Mouse (Mus musculus) brain, embryonic 14.5 days (tissue): ENCODE results near the gene Pygl. TPM values are rescaled to one million over a fixed set of nuclear protein-coding genes. Genes with fewer than 3 reads are reported as not detected.
A peak's percentile ranks its signal among the peaks of the same experiment; 100 is the strongest.
"Not testable (repeated sequence)": the region's sequence is repeated elsewhere in the genome, so short reads cannot be mapped to it uniquely, and the experiment has no call there.

Source experiments
- DNase-seq: peaks from one replicate; pipeline ENCODE4 v3.0.0-alpha.2; 2011; ENCODE audit warnings: low read depth
- CTCF ChIP-seq: fragments of 200-500 bp; IDR thresholded peaks from 2 replicates; pipeline ENCODE4 v1.5.1; 2012; ENCODE audit warnings: inconsistent platforms, mild to moderate bottlenecking, moderate library complexity, borderline replicate concordance; ENCODE audit not compliant: insufficient read depth, insufficient read length; ENCODE audit errors: extremely low read depth
- POLR2A ChIP-seq: fragments of 200-500 bp; IDR thresholded peaks from 2 replicates; pipeline ENCODE4 v1.6.1; 2012; ENCODE audit warnings: mild to moderate bottlenecking, inconsistent platforms, borderline replicate concordance; ENCODE audit not compliant: poor library complexity, insufficient read depth, insufficient read length, severe bottlenecking; ENCODE audit errors: extremely low read depth
- polyA plus RNA-seq: library from polyadenylated mRNA; depleted of rRNA; stranded (reverse); fragments of >200 nt; gene quantifications from 2 replicates; pipeline ENCODE4 v1.2.3, GENCODE M21; 2012

The Pygl gene
- polyA plus RNA-seq, 1 experiment: 6.6 TPM

DNA sequence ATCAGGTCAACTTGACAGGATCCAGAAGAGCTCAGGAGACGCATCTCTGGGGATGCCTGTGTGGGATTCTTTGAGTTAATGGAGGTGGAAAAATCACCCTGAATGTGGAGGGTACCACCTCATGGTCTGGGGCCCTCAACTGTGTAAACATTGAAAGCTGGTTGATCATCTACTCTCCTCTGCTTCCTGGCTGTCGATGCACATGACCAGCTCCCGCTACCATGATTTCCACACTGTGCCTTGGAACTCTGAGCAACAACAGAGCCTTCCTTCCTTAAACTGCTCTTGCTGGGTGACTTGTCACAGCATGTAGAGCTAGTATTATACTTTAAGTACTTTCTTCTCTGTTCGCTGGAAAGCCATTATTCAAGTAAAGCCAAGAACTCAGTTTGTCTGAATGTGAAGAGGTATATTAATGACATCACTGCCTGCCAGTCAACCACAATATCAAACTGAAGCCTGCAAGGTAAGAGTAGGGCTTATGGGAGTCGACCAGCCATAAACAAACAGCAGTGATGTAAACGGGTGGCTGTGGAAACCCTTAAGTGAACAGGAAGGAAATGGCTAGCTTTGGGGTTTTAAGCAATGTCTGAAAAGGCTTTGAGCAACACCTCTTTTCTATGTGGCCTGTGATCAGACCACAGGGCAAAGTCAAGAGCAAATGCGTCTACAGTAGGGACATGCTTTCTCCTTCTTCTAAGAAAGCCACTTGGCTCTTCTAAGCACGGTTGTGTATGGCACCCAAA, 12.3 kb downstream of the Pygl start:
- no peak for DNase-seq
- no peak for TF ChIP-seq CTCF
- no peak for TF ChIP-seq POLR2A

DNA sequence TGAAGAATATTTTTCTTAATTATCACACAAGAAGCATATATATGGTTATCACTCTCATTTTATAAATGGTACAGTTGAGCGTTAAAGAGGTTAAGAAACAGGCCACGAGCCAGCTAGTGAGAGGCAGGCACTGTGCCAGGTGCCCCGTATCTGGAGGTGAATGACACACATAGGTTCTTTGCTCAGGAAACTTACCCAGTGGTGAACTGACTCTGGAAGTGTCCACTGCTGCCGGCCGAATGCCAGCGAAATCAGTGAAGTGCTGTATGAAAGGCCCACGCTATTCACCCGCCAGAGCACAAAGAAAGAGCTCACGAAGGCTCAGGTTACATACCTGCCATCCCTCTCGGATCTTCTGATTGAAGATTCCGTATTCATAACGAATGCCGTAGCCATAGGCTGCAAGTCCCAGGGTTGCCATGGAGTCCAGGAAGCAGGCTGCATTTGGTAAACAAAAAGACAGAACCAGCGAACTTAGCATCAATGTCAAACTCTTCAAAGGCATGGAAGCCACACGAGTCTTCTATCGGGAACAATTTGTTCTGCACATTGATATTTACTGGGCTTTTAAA, 15.0 kb downstream of the Pygl start:
- TF ChIP-seq POLR2A (no peak), CTCF (no peak)
- DNase-seq: peak; percentile 62

DNA sequence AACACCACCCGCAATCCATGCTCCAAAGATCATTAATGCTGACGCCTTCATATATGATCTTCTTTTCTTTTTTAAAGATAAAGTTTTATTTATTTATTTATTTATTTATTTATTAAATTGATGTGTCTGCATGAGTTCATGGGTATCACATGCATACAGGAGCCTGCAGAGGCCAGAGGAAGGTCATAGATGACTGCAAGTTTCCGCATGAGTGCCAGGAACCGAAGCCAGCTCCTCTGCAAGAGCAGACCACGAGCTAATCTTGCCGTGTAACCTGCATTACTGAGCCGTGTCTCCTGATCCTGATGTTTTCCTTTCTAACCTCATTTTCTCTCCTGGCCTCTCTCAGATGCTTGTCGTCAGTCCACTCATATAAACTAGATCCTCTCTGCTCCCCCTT, 17.0 kb downstream of the Pygl start:
- DNase-seq: no peak
- no peak for TF ChIP-seq CTCF

DNA sequence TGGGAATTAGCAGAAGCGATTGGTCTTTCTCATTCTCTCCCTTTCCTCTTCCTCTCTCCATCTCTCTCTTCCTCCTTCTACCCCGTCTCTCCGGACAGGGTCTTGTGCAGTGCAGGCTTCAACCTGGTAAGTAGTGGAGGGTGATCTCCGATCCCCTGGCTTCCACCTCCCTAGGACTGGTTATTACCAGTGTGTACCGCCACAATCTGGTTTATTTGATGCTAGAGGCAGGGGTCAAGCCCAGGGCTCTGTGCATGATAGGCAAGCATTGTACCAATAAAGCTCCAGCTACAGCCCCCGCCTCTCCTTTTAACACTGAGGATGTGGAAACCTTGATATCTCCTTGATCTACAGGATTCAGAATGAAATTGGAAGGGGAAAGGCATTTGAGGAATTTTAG, 17.7 kb downstream of the Pygl start:
- TF ChIP-seq POLR2A: no peak
- no peak for DNase-seq

DNA sequence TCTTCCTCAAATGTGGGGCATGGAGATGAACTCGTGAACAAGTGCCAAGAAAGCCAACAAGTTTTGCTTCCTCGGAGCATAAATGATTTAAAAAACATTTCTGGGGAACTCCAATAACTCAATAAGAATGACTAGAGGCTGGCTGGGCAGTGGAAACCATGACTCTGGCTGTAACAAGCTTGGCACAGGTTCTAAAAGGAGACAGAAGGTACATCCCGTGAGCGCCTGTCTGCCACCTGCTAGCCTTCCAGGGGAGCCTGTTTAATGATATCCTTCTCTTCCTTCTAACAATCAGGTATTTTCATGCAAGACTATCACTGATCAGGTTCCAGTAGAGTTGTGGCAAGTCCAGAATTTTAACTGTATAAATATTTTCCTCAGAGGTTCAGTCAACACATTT, 18.8 kb downstream of the Pygl start:
- DNase-seq: no peak
- TF ChIP-seq CTCF: no peak
- no peak for TF ChIP-seq POLR2A

DNA sequence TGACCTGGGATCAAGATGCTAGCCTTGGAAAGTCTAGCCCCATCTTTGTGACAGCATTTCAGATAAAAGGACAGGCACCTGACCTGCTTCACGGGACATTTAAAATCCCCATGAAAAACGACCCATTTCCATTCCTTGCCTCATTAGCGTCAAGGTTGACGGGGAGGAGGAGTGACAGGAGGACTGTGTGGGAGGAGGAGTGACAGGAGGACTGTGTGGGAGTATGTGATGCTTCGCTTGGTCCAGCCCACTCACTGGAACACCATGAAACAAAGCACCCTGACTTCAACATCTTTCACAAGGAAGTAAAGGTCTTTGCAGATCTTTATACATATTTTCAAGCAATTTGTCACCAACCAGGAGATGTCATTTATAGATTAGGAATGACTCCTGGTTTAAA, 23.1 kb downstream of the Pygl start:
- TF ChIP-seq POLR2A: no peak
- TF ChIP-seq CTCF: no peak
- no peak for DNase-seq

DNA sequence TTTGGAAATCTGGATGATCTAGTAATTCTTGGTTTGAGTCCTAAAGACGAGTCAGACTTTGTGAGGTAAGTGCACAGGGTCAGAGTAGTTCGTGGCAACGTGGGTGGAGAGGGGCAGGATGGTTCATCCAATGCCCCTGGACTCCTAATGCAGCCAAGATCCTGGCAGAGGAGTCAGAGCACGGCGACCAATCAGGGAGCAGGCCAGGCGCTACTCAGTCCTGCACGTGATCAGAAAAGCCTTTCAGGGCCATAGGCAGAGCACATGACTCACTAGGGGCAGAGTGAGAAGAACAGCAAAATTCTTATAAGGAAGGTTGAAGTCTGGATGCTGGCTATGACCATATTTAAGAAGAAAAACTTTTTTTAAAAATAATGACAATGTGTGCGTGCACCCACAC, 26.9 kb downstream of the Pygl start:
- DNase-seq: no peak
- no peak for TF ChIP-seq CTCF
- no peak for TF ChIP-seq POLR2A

DNA sequence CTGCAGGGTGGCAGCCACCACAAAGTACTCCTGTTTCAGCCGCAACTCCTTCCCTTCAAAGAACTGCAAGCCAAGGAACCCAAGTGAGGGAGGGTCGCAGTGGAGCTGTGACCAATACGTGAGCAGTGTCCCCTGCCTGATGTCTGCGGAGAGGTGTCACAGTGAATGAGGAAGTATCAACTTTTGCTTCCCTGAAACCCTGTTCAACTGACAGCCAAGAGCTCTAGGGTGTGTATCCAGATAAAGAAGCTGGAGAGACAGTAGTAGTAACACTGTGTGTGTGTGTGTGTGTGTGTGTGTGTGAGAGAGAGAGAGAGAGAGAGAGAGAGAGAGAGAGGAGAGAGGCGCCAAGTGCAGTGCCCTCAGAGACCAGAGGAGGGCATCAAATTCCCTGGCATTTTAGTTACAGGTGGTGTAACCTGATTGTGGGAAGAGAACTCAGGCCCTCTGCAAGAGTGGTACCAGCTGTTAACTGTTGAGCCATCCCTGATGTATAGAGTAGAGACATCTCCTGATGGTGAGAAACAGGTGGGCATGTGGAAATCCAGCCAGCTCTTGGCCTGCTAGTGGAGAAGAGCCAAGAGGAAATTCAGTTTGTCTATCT, 29.3 kb downstream of the Pygl start:
- TF ChIP-seq CTCF: peak; percentile 6; the same call in 1 of the 2 replicates
- no peak for TF ChIP-seq POLR2A
- DNase-seq: no peak

DNA sequence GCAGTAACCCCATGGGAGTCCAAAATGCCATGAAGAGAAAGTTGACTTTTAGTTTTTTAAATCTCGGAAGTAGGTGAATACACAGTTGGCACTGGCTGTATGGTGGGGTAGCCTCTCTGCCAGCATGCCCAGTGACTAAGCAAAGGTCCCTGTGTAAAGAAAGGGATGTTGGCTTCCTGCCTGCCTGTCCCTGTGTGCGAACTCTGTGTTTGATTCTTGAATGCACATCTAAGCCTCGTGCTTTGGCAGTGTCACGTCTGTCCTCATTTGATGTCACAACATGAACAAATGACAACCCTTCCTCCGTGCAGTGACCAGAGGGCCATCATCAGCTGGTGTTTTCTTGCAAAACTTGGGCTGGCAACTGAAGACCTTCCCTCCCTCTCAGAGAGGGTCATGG, 34.9 kb downstream of the Pygl start:
- no peak for DNase-seq
- TF ChIP-seq POLR2A (no peak), CTCF (no peak)

DNA sequence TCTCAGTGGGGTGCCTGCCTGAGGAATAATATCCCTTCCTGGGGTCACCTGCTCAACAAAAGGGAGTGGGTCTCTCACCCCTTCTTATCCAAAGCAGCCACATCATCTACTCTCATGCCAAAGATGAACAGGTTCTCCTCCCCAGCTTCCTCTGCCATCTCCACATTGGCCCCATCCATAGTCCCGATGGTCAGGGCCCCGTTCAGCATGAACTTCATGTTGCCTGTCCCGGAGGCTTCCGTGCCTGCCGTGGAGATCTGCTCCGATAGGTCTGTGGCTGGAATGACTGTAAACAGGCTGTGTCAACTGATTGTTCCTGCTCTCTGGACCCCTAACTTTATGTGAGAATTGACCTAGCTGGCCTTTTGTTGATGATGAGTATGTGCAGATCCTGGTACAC, 35.9 kb downstream of the Pygl start:
- no peak for DNase-seq
- no peak for TF ChIP-seq CTCF
- TF ChIP-seq POLR2A: no peak

DNA sequence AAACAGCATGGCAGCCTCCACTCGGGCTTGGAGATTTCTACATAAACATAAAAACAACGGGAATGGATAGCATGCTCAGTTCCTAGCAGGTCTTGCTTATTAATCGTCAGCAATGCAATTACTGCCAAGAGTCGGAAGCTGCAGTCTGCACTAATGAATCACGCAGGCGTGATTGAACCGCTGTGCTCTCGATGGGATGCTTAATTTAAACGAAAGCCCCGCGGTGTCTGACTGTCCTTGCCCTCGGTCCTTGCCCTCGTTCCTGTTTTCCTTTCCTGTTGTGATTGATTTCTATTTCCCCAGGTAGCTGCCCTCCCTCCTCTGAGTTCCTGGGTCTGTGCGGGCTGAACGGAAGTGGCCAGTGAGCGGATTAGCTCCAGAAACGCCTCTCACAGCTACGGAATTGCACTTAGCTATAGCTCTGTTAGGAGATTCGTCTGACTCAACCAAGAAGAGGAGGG, 39.0 kb downstream of the Pygl start:
- peak; percentile 86 for DNase-seq
- TF ChIP-seq CTCF (no peak), POLR2A (no peak)

DNA sequence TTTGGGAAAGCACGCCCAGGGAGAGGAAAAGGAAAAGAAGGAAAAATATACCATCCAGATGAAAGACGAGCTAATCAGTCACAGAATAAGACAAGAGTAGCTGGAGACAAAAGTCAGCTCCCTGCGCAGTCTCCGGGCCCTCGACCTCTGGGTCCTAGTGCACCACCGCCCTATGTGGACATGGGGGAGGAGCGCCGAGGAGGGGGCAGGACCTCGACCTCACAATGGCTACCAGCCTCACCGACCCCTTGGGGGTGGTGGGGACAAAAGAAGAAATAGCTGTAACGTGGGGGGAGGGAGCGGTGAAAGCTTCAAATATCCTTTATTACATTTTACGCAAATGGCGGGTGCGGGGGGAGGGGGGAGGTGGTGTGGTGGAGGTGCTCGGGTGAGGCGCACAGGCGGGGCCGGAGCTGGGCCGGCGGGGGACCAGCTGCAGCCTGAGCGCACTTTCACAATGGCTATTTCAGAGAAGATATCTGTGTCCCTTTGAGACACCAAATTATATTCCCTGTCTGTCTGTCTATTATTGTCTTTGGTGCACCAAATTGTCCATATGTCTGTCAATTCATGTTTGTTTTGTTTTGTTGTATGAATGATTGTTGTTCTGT, 47.0 kb downstream of the Pygl start:
- DNase-seq: peak; percentile 36
- TF ChIP-seq CTCF (no peak), POLR2A (no peak)

DNA sequence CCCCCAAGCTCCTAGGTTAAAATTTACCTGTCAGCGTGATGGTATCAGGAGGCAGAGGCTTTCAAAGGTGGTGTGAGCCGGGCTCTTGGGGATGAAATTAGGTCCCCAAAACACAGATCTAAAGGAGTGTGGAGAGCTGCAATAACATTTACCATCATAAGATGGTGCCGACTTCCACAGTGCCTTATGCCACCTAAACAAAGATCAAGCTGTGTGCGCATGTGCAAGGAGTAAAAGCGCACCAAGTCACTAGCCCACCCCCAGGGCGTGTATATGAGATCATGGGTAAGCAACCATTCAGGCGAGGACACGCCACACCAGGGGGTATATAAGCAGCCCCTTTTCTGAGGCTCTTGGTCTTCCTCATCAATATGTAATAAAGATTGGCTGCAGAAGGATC, 47.8 kb downstream of the Pygl start:
- DNase-seq: not testable (repeated sequence)
